Mouse (Mus musculus) kidney, embryonic 16.5 days (tissue): ENCODE data around the gene Dad1. TPM values are rescaled to one million over a fixed set of nuclear protein-coding genes. Genes with fewer than 3 reads are reported as not detected.

Experiments used
- ATAC-seq: fragments of 200-750 bp; cut with Nextera tagmentation; 2 replicates; pipeline ENCODE4 v1.8.0; 2017; ENCODE audit warnings: moderate TSS enrichment; ENCODE audit not compliant: low FRiP score, low TSS enrichment
- H3K27ac ChIP-seq: fragments of 300-500 bp; sonication (generic); 2 replicates; pipeline ENCODE4 v1.5.1; 2014; ENCODE audit warnings: low read length
- H3K27me3 ChIP-seq: fragments of 300-500 bp; sonication (generic); 2 replicates; pipeline ENCODE4 v1.6.1; 2014; ENCODE audit warnings: low read length, control low read depth, mixed read lengths; ENCODE audit not compliant: insufficient read depth
- H3K36me3 ChIP-seq: fragments of 300-500 bp; sonication (generic); 2 replicates; pipeline ENCODE4 v1.6.1; 2014; ENCODE audit warnings: low read length, control low read depth, mixed read lengths; ENCODE audit not compliant: insufficient read depth
- H3K4me1 ChIP-seq: fragments of 300-500 bp; sonication (generic); 2 replicates; pipeline ENCODE4 v1.6.1; 2014; ENCODE audit warnings: low read length, control low read depth, mixed read lengths; ENCODE audit not compliant: insufficient read depth
- H3K4me2 ChIP-seq: fragments of 300-500 bp; sonication (generic); replicated peaks from 2 replicates; pipeline ENCODE4 v1.6.1; 2014; ENCODE audit warnings: low read depth, low read length
- H3K4me3 ChIP-seq: fragments of 300-500 bp; sonication (generic); 2 replicates; pipeline ENCODE4 v1.5.1; 2014; ENCODE audit warnings: mild to moderate bottlenecking, low read length
- H3K9ac ChIP-seq: fragments of 300-500 bp; sonication (generic); replicated peaks from 2 replicates; pipeline ENCODE4 v1.6.1; 2014; ENCODE audit warnings: low read length
- H3K9me3 ChIP-seq: fragments of 300-500 bp; sonication (generic); 2 replicates; pipeline ENCODE4 v1.6.1; 2016; ENCODE audit warnings: low read length, control low read depth
- WGBS: fragments of 180-500 bp; shearing (Covaris S2); extraction: QIAGEN DNeasy Blood & Tissue Kit; methylation state at CpG from one replicate; pipeline ENCODE4 v1.1.7; 2014; 5-methylcytosine and 5-hydroxymethylcytosine counted together
- polyA plus RNA-seq: library from polyadenylated mRNA; unstranded; fragments of >200 nt; fragmentation: Nextera tagmentation; extraction: Ambion mirVana; gene quantifications from 2 replicates; pipeline ENCODE4 v1.2.1, GENCODE M21; 2015

The Dad1 gene
- polyA plus RNA-seq, 1 experiment from 2014 or later: 422 TPM

DNA sequence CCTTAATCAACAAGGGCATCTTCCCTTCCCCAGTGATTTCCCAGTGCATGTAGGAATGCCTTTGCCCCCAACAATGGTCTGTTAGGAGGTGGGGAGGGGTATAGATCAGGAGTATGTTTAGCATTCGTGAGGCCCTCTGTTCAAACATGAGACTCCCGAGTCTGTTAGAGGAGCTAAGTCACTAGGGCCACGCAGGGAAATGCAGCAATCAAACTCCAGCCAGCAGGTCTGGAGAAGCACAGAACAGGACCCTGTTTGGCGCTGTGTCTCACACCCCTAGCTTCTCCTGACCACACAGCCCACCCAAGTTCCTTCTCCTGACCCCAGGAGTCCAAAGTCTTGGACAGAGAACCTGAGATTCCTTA, 62.9 kb downstream of the Dad1 start:
- peaks cover 29% of the 10 kb centered on the region for H3K4me1 ChIP-seq
- WGBS: 46% methylated on average over 4 of the region's 4 CpGs
- H3K9ac ChIP-seq: no peak overlapping the region
- H3K36me3 ChIP-seq: no peaks in the 10 kb centered on the region
- H3K27ac ChIP-seq: peak overlapping the region; percentile 67
- H3K4me2 ChIP-seq: no peak overlapping the region
- no peak overlapping the region for H3K4me3 ChIP-seq
- no peaks in the 10 kb centered on the region for H3K27me3 ChIP-seq
- H3K9me3 ChIP-seq: no peaks in the 10 kb centered on the region
- peak; percentile 16; the same call in 1 of the 2 replicates for ATAC-seq

GRCm38 (mm10) chr14:54190305-54191025, 63.4 kb downstream of the Dad1 start:
- peak overlapping the region; percentile 67 for H3K27ac ChIP-seq
- H3K4me3 ChIP-seq: no peak overlapping the region
- H3K36me3 ChIP-seq: no peaks in the 10 kb centered on the region
- no peak overlapping the region for H3K9ac ChIP-seq
- H3K4me2 ChIP-seq: no peak overlapping the region
- no peaks in the 10 kb centered on the region for H3K9me3 ChIP-seq
- peak; percentile 28 for ATAC-seq
- WGBS: 33% methylated on average over 7 of the region's 7 CpGs
- H3K27me3 ChIP-seq: no peaks in the 10 kb centered on the region
- H3K4me1 ChIP-seq: peaks cover 29% of the 10 kb centered on the region

GRCm38 (mm10) chr14:54189255-54189654, 64.6 kb downstream of the Dad1 start:
- 63% methylated on average over 3 of the region's 3 CpGs for WGBS
- no peaks in the 10 kb centered on the region for H3K27me3 ChIP-seq
- no peaks in the 10 kb centered on the region for H3K36me3 ChIP-seq
- peaks cover 29% of the 10 kb centered on the region for H3K4me1 ChIP-seq
- no peak overlapping the region for H3K27ac ChIP-seq
- no peak overlapping the region for H3K4me3 ChIP-seq
- H3K9me3 ChIP-seq: no peaks in the 10 kb centered on the region
- no peak overlapping the region for H3K9ac ChIP-seq
- no peak for ATAC-seq
- H3K4me2 ChIP-seq: no peak overlapping the region

- no peaks in the 10 kb centered on the region for H3K9me3 ChIP-seq
- no peak overlapping the region for H3K9ac ChIP-seq
- H3K4me1 ChIP-seq: peaks cover 26% of the 10 kb centered on the region
- H3K27ac ChIP-seq: no peak overlapping the region
- WGBS: 83% methylated on average over 6 of the region's 6 CpGs
- no peak overlapping the region for H3K4me2 ChIP-seq
- H3K4me3 ChIP-seq: no peak overlapping the region
- no peaks in the 10 kb centered on the region for H3K36me3 ChIP-seq
- H3K27me3 ChIP-seq: no peaks in the 10 kb centered on the region
- no peak for ATAC-seq
Measured at GRCm38 (mm10) chr14:54187211-54187610, 66.7 kb downstream of the Dad1 start.

Other genes starting within 250 kb of the Dad1 start
- gene Abhd4, start 84 bp upstream of the Dad1 start, polyA plus RNA-seq: 80.3 and 86.2 TPM in 2 replicates
- not detected in 2 replicates for gene Olfr49, start 30.8 kb upstream of the Dad1 start, polyA plus RNA-seq
- 60.2 and 63.7 TPM in 2 replicates for gene Oxa1l, start 106.7 kb upstream of the Dad1 start, polyA plus RNA-seq
- 15.7 and 15.8 TPM in 2 replicates for gene Slc7a7, start 163.7 kb upstream of the Dad1 start, polyA plus RNA-seq
- 202 and 227 TPM in 2 replicates for gene Mrpl52, start 172.8 kb upstream of the Dad1 start, polyA plus RNA-seq
- gene Mmp14, start 177.5 kb upstream of the Dad1 start, polyA plus RNA-seq: 152 and 156 TPM in 2 replicates
- 58.8 and 65.1 TPM in 2 replicates for gene Lrp10, start 210.0 kb upstream of the Dad1 start, polyA plus RNA-seq
- gene Rem2, start 222.0 kb upstream of the Dad1 start, polyA plus RNA-seq: 6.7 and 7.4 TPM in 2 replicates